Mouse (Mus musculus) layer of hippocampus, postnatal 25 days (tissue): ENCODE results near the gene Fermt1. TPM values are rescaled to one million over a fixed set of nuclear protein-coding genes. Genes with fewer than 3 reads are reported as not detected.

ENCODE experiments used
- DNase-seq, 2 experiments: peaks; one replicate each; pipeline ENCODE4 v3.0.0; 2022; ENCODE audit warnings: mixed read lengths in 2 of 2, low spot score in 1 of 2; ENCODE audit errors: extremely low spot score in 1 of 2
- total RNA-seq, 2 experiments: library from RNA; stranded (reverse); gene quantifications; 2 replicates each; pipeline ENCODE4 v1.2.3; 2021

Gene Fermt1
- total RNA-seq, 2 experiments from 2014 or later: 0.22 to 0.49 TPM

DNA sequence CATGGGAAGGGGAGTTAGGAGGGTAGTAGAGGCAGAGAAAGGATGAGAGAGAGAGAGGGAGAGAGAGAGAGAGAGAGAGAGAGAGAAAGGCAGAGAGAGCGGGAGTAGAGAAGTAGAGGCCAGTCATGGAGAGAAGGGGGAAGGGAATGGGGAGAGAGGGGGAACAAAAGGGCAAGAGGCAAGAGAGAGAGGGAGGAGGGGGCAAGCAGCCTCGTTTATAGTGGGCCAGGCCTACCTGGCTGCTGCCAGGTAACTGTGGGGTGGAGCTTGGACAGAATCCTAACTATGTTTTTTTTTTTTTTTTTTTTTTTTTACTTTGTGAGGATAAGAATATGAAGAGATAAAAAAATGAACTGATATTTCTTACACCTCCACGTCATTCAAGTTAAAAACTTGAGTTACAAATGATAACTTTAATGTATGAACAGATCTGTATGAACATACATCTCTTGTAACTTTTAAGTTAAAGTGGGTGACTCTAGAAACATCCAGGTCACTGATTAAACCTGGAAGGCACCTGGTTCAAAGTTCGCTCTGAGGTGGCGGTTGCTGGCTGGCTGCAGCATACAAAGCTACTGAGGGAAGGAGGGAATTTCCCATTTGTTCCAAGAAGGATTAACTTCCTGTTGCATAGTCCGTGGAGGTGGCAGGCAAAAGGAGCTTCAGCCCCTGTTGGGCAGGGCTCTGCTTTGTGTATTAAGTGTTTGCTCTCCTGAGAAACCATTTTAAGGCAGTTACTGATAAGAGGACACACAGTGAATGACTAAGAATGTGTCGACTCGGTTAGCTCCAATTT lies 22.2 kb downstream of the Fermt1 start:
- no peak for DNase-seq

DNA sequence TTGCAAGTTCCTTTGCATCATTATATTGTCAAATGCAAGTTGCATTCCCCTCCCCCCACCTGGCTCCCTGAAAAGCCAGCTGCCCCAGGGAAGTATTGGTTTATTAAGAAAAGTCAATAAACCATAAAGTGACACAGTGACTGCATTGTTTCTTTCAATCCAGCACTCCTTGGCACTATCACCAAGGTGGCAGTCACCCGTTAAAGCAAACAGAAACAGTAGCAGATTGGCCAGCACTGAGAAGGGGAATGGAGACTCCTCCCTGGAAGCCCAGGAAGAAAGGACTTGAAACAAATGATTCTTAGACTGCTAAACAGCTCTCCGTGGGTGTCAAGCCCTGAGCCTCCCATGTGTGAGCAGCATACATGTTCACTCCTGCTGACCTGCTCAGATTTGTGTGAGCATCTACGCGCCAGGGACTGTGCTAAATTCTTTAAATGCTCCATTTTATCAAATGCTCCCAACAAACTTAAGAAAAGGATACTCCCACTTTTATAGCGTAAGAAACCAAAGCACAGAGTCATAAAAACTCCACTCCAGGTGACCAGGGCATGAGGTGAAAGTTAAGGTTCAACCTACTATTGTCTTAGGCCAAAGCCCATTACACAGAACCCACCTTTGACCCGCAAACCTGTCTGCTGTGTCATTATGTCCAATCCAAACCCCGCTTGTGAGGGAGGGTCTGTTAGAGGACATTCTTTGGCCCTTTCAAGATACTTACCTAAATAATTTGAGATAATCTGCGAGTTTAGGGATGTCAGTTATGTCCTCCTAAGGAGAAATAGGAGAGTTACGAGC lies 23.4 kb downstream of the Fermt1 start:
- no peak for DNase-seq

GRCm38 (mm10) chr2:132914785-132915184 lies 30.9 kb downstream of the Fermt1 start:
- no peak for DNase-seq

DNA sequence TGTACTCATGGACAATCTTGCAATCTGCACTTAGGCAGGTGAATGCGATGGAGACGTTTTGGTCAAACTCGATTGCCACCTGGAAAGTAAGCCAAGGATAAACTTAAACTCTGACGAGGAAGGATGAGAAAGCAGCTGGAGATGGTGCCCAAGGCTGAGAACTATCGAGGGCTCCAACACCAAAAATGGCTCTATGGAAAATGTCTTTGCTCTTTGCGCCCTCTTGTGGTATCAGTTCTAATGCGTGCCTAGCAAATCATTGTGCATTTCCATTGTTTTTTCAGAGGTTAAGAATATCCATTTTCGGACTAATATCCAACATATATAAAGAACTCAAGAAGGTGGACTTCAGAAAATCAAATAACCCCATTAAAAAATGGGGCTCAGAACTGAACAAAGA lies 38.9 kb downstream of the Fermt1 start:
- peak in 1 of 2 experiments; percentile 35 for DNase-seq

GRCm38 (mm10) chr2:132904961-132905360 lies 40.7 kb downstream of the Fermt1 start:
- no peak for DNase-seq

GRCm38 (mm10) chr2:132903498-132903897 lies 42.2 kb downstream of the Fermt1 start:
- DNase-seq: peak; percentile 17 to 64

DNA sequence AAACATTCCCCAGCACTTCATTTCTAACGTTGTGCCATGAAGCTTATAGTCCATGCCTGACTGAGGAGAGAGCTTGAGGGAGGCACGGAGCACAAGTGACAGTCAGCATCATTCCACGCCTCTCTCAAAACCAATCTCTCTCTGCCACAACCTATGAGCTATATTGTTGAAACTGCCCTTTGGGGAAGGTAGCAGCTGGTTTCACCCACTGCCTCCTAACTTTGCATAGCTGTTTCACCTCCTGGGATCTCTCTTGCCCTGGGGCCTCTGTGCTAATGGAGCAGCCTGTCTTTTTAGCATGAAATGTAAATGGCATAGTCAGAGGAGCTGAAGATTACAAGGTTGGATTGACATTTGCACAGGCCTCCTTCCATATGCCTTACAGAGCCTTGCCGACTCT lies 43.6 kb downstream of the Fermt1 start:
- DNase-seq: no peak

DNA sequence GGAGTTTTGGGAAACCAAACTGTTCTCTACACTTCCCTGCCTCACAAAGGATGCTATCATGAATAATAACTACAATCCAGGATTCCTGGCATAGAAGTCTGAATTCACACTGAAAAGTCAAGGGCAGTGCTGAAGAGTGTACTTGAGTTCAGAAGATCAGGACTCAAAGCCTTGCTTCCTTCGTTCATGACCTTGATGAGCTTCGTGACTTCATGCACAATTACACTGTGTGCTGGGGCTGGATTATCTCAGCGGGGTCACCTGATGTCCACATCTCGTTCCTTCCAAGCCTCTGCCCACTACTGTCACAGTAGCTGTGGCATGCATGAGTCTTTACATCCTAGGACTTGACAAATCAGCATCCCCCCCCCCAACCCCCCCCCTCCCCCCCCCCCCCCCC lies 44.1 kb downstream of the Fermt1 start:
- no peak for DNase-seq

- DNase-seq: no peak
Measured at GRCm38 (mm10) chr2:132900596-132900995, 45.1 kb downstream of the Fermt1 start.

DNA sequence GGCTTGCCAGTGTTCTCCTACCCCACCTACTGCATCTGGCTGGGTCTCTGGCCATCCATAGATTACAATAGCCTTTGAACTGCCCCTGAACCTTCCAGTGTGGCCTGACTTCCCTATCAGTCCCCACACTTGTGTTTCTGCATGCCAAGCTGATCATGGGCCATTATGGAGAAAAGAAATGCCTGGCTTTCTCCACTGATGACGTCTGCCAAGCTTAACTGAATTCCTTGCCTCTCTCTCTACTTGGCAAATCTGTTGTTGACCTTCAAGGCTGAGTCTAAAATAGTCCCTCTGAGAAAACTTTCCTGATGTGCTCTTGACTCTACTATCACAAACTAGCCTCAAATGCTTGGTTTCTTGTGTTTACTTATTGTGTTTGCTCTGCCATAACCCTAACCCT lies 47.5 kb downstream of the Fermt1 start:
- no peak for DNase-seq

- no peak for DNase-seq
Measured at GRCm38 (mm10) chr2:132893826-132894225, 51.9 kb downstream of the Fermt1 start.

GRCm38 (mm10) chr2:132885312-132885711 lies 60.4 kb downstream of the Fermt1 start:
- DNase-seq: no peak

- no peak for DNase-seq
Measured at GRCm38 (mm10) chr2:132884303-132884967, 61.3 kb downstream of the Fermt1 start.

DNA sequence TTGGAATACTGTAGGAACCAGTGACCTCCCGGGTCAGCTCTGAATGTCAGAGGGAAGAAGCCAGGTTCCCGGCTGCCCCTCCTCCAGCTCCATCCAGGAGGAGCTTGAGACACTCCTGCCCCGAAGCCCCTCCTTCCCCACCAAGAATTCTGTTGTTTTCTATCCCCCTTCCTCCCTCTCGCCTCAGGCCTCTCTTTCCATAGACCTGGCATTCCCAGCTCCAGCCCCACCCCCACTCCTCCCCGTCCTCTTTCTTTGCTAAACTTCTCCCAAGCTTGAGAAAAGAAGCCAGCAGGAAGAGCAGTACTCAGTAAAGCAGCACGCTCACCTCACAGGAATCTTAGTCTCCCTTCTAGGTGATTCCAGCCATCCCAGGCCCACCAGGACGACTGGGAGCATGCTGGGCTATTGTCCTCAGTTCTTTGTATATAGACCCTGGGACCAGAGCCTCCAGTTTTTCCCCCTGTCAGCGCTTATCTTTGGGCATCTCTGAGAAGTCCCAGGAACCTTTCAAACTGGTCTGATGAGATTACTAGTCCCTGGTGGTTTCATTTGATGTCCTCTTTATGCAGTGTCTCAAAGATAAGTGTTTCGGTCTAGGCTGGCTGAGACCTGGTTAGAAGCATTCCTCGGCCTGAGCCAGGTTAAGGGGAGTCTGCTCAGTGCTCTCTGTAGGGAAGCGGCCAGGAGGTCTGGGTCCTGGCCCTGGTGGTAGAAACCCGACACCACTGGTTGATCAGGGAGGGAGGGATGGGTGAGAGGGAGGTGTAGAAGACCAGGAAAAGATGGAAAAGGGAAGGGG lies 64.7 kb downstream of the Fermt1 start, which contains the start of gene Lrrn4:
Lrrn4 (minus strand) TSS at position 48 of the 802 bp plus-strand sequence.
- DNase-seq: no peak

DNA sequence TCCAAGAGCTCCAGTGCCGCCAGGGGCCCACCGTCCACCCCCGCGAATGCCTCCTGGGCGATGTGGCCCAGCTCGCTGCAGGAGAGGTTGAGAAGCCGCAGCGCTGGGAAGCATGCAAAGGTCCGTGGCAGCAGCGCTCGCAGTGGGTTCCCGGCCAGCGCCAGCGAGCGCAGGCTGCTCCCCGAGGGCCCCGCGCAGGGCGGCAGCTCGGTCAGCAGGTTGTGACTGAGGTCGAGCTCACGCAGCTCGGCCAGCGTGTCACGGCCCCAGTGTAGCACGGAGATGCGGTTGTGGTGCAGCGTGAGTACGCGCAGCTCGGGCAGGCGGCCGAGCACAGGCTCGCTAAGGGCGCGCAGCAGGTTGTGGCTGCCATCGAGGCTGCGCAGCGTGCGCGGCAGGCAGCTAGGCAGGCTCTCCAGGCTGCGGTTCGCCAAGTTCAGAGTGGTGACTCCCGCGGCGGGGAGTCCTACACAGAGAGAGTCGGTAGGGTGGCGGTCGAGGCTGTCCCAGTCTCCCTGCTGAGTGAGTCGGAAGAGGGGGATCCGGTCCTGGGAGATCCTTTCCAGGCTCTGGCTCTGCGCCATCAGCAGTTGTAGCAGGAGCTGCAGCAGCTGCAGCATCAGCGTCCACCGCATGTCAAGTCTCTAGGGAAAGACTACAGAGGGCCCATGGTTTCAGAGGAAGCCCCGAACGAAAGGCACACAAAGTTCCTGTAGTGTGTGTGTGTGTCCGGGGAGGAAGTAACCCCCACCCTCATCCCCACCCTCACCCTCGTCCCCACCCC lies 66.3 kb downstream of the Fermt1 start:
- DNase-seq: peak; percentile 26 to 27

- DNase-seq: no peak
Measured at GRCm38 (mm10) chr2:132876991-132877390, 68.7 kb downstream of the Fermt1 start.

- DNase-seq: no peak
Measured at GRCm38 (mm10) chr2:132873657-132874326, 71.9 kb downstream of the Fermt1 start.

DNA sequence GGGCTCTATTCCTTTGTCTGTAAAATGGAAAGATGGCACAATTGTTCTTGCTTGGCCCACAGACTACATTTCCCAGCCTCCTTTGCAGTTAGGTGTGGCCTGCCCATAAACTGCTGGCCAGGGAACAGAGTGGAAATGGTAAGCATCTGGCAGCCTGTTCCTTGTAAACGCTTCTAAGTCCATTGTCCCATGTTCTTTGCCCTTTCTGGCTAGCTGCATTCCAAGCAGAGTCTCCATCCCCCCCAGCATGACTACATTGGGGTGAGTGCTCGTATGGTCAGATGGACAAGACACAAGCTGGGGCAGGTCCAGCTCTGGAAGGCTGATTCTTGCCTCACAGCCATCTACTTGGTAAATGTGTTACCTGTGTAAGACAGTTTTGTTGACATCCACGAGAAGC lies 74.0 kb downstream of the Fermt1 start:
- DNase-seq: no peak

GRCm38 (mm10) chr2:132870286-132870685 lies 75.4 kb downstream of the Fermt1 start:
- no peak for DNase-seq
